Mouse (Mus musculus) midbrain, embryonic 15.5 days (tissue): ENCODE data around the gene Snx19. TPM values are rescaled to one million over a fixed set of nuclear protein-coding genes. Genes with fewer than 3 reads are reported as not detected.

Experiments used
- ATAC-seq: fragments of 200-750 bp; cut with Nextera tagmentation; replicated peaks from 2 replicates; pipeline ENCODE4 v1.8.0; 2017; ENCODE audit warnings: moderate TSS enrichment
- H3K27ac ChIP-seq: fragments of 300-500 bp; sonication (generic); 2 replicates; pipeline ENCODE4 v1.5.1; 2015; ENCODE audit warnings: mild to moderate bottlenecking, inconsistent platforms
- H3K27me3 ChIP-seq: fragments of 300-500 bp; sonication (generic); replicated peaks from 2 replicates; pipeline ENCODE4 v1.6.1; 2015; ENCODE audit warnings: inconsistent platforms
- H3K36me3 ChIP-seq: fragments of 300-500 bp; sonication (generic); replicated peaks from 2 replicates; pipeline ENCODE4 v1.6.1; 2015; ENCODE audit warnings: inconsistent platforms
- H3K4me1 ChIP-seq: fragments of 300-500 bp; sonication (generic); 2 replicates; pipeline ENCODE4 v1.6.1; 2015; ENCODE audit warnings: inconsistent platforms
- H3K4me2 ChIP-seq: fragments of 300-500 bp; sonication (generic); 2 replicates; pipeline ENCODE4 v1.6.1; 2015; ENCODE audit warnings: inconsistent platforms, mild to moderate bottlenecking, moderate library complexity
- H3K4me3 ChIP-seq: fragments of 300-500 bp; sonication (generic); 2 replicates; pipeline ENCODE4 v1.5.1; 2015; ENCODE audit warnings: mild to moderate bottlenecking, inconsistent platforms
- H3K9ac ChIP-seq: fragments of 300-500 bp; sonication (generic); 2 replicates; pipeline ENCODE4 v1.6.1; 2015; ENCODE audit warnings: mild to moderate bottlenecking, inconsistent platforms
- H3K9me3 ChIP-seq: fragments of 300-500 bp; sonication (generic); 2 replicates; pipeline ENCODE4 v1.6.1; 2016; ENCODE audit warnings: inconsistent platforms
- WGBS: fragments of 180-500 bp; shearing (Covaris S2); methylation state at CpG from one replicate; pipeline ENCODE4 v1.1.7; 2015; ENCODE audit warnings: mixed read lengths; 5-methylcytosine and 5-hydroxymethylcytosine counted together
- polyA plus RNA-seq: library from polyadenylated mRNA; unstranded; fragments of >200 nt; fragmentation: Nextera tagmentation; extraction: Ambion mirVana; gene quantifications from 2 replicates; pipeline ENCODE4 v1.2.1, GENCODE M21; 2015

Gene Snx19
- 21.3 and 23.6 TPM in 2 replicates for polyA plus RNA-seq

DNA sequence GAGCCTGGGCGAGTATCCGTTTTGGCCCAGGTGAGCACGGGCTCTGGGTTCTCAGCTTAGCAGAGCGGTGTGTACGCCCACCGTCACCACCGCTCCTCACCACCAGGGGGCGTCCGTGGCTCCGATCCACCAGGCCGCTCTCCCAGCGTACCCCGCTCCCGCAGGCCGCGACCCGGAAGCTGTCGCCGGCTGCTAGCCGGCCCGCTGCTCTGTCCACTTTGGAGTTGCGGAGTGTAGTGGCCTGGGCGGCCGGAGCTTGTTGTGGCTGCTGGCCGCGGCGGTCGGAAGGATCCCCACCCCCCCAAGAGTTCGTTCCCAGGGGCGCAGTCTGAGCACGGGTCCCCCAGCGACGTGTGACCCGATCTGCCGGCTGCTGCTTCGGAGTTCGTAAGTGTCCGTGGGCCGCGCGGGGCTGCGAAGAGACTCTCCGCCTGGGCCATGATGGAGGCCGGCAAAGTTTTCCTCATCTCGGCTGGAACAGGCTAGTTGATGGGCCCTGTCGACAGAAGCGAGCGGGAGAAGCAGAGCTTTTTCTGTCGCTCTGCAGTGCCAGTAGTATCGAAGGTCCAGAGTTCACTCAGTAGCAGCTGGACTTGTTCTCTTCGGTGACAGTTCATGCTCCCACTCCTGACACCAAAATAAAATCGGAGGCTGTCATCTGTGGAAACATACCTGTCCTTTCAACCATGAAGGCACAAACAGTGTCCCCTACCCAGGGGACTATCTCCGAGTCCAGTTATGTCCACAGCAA, at the start of gene Snx19:
TSS of gene Snx19 (plus strand) at position 227 of the 751 bp plus-strand sequence.
- Histone ChIP-seq H3K4me2 (peak within 1 kb of the TSS; percentile 72), H3K27me3 (no peaks in the 10 kb centered on the region), H3K4me1 (peaks cover 38% of the 10 kb centered on the region), H3K27ac (peak within 1 kb of the TSS; percentile 32), H3K36me3 (peaks cover 3% of the 10 kb centered on the region; the same call in 1 of the 2 replicates), H3K4me3 (peak within 1 kb of the TSS; percentile 75), H3K9me3 (no peaks in the 10 kb centered on the region), H3K9ac (peak within 1 kb of the TSS; percentile 72)
- 2% methylated on average over 53 of the region's 53 CpGs for WGBS
- peak; percentile 95 for ATAC-seq

DNA sequence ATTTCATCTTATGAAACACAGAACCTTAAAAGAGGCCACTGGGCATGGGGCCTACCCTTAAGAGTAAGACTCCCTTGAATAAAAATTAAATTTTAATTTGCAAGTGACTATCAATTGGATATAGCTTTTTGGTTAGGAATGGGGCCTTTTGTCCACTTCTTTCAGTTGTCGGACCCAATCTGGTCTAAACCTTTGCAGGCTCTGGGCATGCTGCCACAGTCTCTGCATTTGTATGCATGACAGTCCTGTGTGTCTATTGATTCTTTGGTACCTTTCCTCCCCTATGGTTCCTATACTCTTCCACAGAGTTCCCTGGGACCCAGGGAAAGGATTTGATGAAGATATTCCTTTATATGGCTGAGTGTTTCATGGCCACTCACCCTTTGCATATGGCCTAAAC, 26.1 kb upstream of the Snx19 start:
- 31% methylated on average over 1 of the region's 1 CpGs for WGBS

DNA sequence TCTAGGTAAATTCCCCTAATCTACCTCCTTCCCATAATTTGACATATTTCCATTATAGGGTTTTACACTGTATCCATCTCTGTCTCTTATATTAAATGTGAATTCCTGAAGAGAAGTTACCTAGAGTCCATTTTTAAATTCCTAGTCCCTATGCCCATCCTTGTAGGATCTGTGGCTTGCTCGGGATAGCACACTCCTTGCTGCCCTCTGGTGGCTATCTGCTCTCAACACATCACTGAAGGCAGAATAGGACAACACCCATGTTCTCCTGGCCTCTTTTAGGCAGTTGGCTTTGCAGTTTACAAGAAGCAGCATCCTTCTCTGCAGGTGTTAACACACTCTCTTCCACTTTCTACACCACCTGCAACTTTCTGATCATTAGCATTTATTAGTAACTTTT, 4.0 kb upstream of the Snx19 start:
- Histone ChIP-seq H3K9me3 (no peaks in the 10 kb centered on the region), H3K4me2 (no peak overlapping the region), H3K4me1 (peaks cover 7% of the 10 kb centered on the region), H3K4me3 (no peak overlapping the region), H3K27me3 (no peaks in the 10 kb centered on the region), H3K36me3 (no peaks in the 10 kb centered on the region), H3K27ac (no peak overlapping the region), H3K9ac (no peak overlapping the region)
- WGBS, result 0% methylated on average over 1 of the region's 1 CpGs
- ATAC-seq, result no peak

More for the DNA sequence above, 26.1 kb upstream of the Snx19 start:
- no peak overlapping the region for H3K4me3 ChIP-seq
- ATAC-seq, result no peak
- H3K4me1 ChIP-seq, result no peaks in the 10 kb centered on the region
- H3K36me3 ChIP-seq, result no peaks in the 10 kb centered on the region
- H3K27me3 ChIP-seq, result no peaks in the 10 kb centered on the region
- no peak overlapping the region for H3K27ac ChIP-seq
- H3K9ac ChIP-seq, result no peak overlapping the region
- H3K9me3 ChIP-seq, result no peaks in the 10 kb centered on the region
- no peak overlapping the region for H3K4me2 ChIP-seq

DNA sequence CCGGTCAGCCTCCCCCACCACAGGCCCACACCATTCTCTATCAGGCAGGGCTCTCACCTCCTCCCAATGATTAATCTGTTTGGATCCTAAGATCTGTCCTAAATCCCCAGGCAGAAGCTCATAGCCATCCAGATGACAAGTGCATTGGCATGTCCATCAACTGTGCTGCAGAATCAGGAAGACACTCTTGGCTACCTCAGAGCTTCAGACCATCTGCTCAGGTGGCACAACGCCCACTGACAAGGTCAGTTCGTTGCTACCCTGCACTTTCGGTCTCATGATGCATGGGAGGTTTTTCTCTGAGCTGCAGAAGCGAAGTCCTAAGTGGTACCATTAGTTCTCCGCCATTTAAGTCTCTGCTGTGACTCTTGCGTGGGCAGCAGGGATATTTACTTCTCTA, 1.7 kb upstream of the Snx19 start:
- Histone ChIP-seq H3K4me2 (no peak overlapping the region), H3K4me3 (no peak overlapping the region), H3K36me3 (0 out of 2 replicates have a peak, but pooled peaks cover 2% of the 10 kb centered on the region), H3K4me1 (peaks cover 28% of the 10 kb centered on the region), H3K9ac (no peak overlapping the region), H3K27ac (no peak overlapping the region), H3K27me3 (no peaks in the 10 kb centered on the region), H3K9me3 (no peaks in the 10 kb centered on the region)
- ATAC-seq, result no peak
- 85% methylated on average over 7 of the region's 7 CpGs for WGBS

DNA sequence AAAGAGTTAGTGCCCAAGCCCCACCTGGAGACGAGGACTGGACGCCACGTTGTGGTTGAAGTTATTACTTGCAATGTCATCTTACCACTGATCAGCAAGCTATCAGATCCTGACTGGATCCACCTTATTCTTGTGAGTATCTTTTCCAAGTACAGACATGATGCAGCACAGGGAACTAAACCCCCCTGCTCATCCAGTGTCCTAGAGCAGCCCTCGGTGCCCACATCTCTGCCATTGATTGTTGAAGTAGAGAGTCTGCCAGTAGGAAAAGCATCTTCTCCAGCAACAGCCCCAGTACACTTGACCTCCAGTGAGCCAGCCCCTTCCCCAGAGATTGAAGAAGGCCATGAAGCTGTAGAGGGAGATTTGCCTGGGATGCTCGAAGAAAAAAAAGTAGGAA, 1.3 kb downstream of the Snx19 start:
- Histone ChIP-seq H3K9me3 (no peaks in the 10 kb centered on the region), H3K36me3 (peaks cover 14% of the 10 kb centered on the region; the same call in 1 of the 2 replicates), H3K4me3 (no peak overlapping the region), H3K4me2 (peak overlapping the region; percentile 72), H3K9ac (no peak overlapping the region; the same call in 1 of the 2 replicates), H3K27me3 (no peaks in the 10 kb centered on the region), H3K27ac (no peak overlapping the region), H3K4me1 (peaks cover 38% of the 10 kb centered on the region)
- 94% methylated on average over 5 of the region's 5 CpGs for WGBS
- no peak for ATAC-seq

DNA sequence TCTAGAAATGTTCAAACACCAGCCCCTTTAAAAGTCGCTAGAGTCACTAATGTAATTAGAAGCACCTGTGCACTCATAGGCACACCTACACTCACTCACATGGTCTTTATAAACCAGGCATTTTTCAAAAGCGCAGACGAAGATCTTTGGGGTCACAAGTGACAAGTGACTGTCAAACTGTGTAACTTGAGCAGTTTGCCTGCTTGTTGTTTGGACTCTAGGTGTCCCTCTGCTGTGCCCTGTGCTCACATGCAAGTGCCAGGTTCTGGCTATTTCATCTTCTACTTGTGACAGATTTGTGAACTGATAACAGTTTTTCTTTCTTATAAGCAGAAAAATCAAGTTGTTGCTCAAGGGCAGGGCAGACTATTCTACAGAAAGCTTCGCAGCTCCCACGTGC, 3.5 kb downstream of the Snx19 start:
- Histone ChIP-seq H3K4me3 (no peak overlapping the region), H3K9ac (peak overlapping the region; percentile 1; the same call in 1 of the 2 replicates), H3K4me2 (no peak overlapping the region; the same call in 1 of the 2 replicates), H3K36me3 (peaks cover 25% of the 10 kb centered on the region), H3K9me3 (no peaks in the 10 kb centered on the region), H3K27ac (no peak overlapping the region), H3K4me1 (peaks cover 38% of the 10 kb centered on the region), H3K27me3 (no peaks in the 10 kb centered on the region)
- WGBS, result 90% methylated on average over 5 of the region's 5 CpGs
- ATAC-seq, result no peak

DNA sequence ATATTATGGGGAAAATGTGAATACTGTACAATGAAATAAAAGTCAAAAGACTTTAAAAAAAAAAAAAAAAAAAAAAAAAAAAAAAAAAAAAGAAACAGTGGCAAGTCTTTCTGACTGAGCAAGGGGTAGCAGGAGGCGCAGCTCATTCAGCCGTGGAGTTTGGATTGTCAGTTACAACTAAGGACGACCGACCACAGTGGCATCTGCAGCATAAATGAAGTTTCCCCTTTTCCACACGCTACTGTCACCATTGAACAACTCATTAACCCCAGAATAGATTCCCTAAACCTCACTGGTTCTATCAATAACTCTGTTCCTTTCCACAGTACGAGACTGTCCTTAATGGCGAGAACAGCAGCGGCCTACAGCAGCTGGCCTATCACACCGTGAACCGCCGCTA, 5.0 kb downstream of the Snx19 start:
- 90% methylated on average over 11 of the region's 11 CpGs for WGBS
- H3K36me3 ChIP-seq, result peaks cover 39% of the 10 kb centered on the region
- no peak overlapping the region for H3K4me3 ChIP-seq
- no peak for ATAC-seq
- no peaks in the 10 kb centered on the region for H3K27me3 ChIP-seq
- H3K4me1 ChIP-seq, result peaks cover 38% of the 10 kb centered on the region
- H3K9ac ChIP-seq, result no peak overlapping the region
- H3K27ac ChIP-seq, result no peak overlapping the region
- H3K9me3 ChIP-seq, result no peaks in the 10 kb centered on the region
- H3K4me2 ChIP-seq, result no peak overlapping the region

DNA sequence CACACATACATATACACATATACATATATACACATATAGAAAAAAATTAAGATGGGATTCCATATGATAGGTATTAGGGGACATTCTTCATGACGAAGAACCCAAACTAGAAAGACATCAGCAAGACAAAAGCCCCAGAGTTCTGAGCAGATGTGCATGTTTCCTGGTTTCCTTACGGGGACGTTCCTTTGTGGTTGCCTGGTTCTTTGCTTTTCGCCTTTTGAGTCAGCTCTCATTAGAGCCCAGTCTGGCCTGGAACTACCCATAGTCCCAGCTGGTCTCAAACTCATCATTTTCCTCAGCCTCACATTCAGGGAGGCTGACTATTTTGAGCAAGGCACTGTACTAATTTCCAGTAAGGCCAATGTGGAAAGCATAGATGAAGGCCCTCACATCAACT, 7.0 kb downstream of the Snx19 start:
- H3K9me3 ChIP-seq, result no peaks in the 10 kb centered on the region
- no peak overlapping the region for H3K9ac ChIP-seq
- no peak overlapping the region for H3K27ac ChIP-seq
- peaks cover 50% of the 10 kb centered on the region for H3K36me3 ChIP-seq
- ATAC-seq, result no peak
- peaks cover 21% of the 10 kb centered on the region for H3K4me1 ChIP-seq
- no peak overlapping the region for H3K4me2 ChIP-seq
- no peaks in the 10 kb centered on the region for H3K27me3 ChIP-seq
- WGBS, result 98% methylated on average over 4 of the region's 4 CpGs
- no peak overlapping the region for H3K4me3 ChIP-seq

DNA sequence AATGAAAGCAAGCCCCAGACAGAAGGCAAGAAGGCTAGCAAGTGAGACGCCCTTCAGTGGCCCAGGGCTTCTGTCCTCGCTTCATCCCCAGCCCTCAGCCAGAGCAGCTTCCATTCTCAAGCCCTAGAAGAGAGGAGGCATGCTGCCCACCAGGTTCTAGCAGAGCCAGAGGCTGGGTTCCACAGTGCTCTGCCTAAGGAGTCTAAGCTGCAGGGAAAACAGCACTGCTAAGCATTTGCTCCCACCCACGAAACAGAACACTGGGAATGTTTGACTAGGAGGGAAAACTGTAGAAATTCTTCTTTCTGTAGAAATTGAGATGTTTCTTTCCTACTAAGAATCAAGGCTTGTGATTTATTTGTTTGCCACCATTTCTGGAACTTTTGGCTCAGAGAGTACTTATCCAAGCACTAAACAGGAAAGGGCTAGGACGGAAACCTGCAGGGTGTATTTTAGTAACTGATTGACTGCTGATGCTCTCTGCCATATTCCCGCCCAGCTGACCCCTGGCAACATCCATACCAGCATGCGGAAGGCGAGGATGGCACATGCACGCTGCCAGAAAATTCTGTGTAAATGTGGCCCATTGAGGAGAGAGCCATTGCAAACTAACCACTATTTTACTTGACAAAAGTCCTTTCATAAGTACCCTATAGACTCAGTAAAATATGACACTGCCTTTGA, 9.1 kb downstream of the Snx19 start:
- ATAC-seq, result no peak
- H3K9me3 ChIP-seq, result no peaks in the 10 kb centered on the region
- peaks cover 57% of the 10 kb centered on the region for H3K36me3 ChIP-seq
- H3K9ac ChIP-seq, result no peak overlapping the region
- H3K4me2 ChIP-seq, result no peak overlapping the region
- H3K27me3 ChIP-seq, result no peaks in the 10 kb centered on the region
- no peak overlapping the region for H3K27ac ChIP-seq
- no peak overlapping the region for H3K4me3 ChIP-seq
- peaks cover 1% of the 10 kb centered on the region for H3K4me1 ChIP-seq
- 94% methylated on average over 8 of the region's 8 CpGs for WGBS

DNA sequence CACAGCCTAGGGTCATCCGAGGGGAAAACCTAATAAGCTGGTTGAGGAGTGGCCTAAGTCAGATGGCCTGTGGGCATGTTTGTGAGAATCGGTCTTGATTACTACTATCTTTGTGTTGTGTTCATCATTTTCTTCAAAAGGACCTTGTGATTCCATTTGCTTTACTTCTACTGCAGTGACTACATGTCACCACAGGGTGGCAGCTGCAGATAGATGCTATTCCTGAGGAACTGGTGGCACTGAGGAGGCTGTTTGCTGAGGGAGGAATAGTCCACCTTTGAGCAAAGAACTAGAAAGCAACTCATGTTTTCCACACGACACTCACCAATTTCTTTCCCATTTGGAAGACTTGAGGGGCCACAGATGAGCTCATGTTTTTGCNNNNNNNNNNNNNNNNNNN, 11.6 kb downstream of the Snx19 start:
- H3K4me2 ChIP-seq, result no peak overlapping the region
- WGBS, result 54% methylated on average over 3 of the region's 3 CpGs
- no peaks in the 10 kb centered on the region for H3K27me3 ChIP-seq
- ATAC-seq, result 0 out of 2 replicates have a peak, but pooled peaks have one; percentile 42
- no peaks in the 10 kb centered on the region for H3K4me1 ChIP-seq
- no peak overlapping the region for H3K27ac ChIP-seq
- H3K4me3 ChIP-seq, result no peak overlapping the region
- no peak overlapping the region for H3K9ac ChIP-seq
- no peaks in the 10 kb centered on the region for H3K9me3 ChIP-seq
- H3K36me3 ChIP-seq, result peaks cover 47% of the 10 kb centered on the region

DNA sequence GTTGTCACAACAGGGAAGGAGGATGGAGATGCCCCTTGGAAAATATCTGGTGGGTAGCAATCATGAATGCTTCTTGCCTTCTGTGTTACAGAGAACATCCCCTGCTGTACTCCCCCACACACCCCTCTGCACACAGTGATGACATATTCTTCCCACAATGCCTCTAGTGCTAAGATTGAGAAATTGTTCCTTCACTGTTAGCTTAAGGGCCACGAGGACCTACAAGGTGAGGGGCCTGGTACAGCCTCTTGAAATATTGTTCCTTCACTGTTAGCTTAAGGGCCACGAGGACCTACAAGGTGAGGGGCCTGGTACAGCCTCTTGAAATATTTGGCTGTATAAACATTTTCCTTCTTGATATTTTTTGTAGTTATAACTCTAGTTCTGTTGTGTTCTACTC, 14.9 kb downstream of the Snx19 start:
- Histone ChIP-seq H3K9ac (no peak overlapping the region), H3K27me3 (no peaks in the 10 kb centered on the region), H3K36me3 (peaks cover 28% of the 10 kb centered on the region), H3K9me3 (no peaks in the 10 kb centered on the region), H3K4me1 (no peaks in the 10 kb centered on the region), H3K27ac (no peak overlapping the region), H3K4me3 (no peak overlapping the region), H3K4me2 (no peak overlapping the region)
- WGBS, result 95% methylated on average over 2 of the region's 2 CpGs
- no peak for ATAC-seq

DNA sequence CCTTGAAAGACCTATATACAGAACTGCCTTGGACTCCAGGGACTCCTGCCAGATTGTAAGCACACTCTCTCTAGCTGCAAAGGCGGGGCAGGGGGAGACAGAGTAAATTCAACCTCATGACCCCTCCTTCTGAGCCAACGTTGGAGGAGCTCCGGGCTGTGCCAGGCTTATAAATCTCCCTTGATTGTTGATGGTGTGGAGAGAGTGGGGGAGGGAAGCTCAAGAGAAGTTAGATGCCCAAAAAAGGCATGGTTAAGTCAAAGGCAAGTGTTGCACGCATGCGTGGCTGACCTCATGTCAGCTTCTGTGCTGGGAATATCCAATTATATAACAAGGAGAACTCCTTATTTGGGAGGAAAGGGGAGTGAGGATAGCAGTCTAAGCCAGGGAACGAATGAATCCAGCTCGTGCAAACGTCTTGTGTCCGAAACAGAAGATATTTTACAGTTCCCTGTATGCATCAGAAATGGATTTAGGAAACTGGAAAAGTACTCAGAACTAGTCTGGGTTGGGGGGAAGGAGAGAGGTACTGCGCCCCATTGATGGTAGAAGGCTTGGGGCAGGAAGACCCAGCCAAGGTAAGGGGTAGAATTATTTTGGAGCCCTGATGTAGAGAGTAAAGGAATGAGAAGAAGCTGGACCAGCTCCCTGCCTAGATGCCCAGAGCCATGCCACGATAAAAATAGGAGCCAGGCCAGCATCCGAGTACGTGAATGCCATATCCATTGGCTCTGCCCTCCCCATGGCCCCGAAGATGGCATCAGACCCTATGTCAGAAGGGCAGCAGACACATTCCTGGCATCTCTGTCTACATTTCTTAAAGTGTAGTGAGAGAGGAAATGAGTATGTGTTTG, 18.6 kb downstream of the Snx19 start:
- no peaks in the 10 kb centered on the region for H3K9me3 ChIP-seq
- no peak overlapping the region for H3K4me3 ChIP-seq
- no peak overlapping the region for H3K4me2 ChIP-seq
- no peaks in the 10 kb centered on the region for H3K4me1 ChIP-seq
- ATAC-seq, result no peak
- no peak overlapping the region for H3K9ac ChIP-seq
- WGBS, result 86% methylated on average over 14 of the region's 14 CpGs
- peaks cover 18% of the 10 kb centered on the region; the same call in 1 of the 2 replicates for H3K36me3 ChIP-seq
- H3K27ac ChIP-seq, result no peak overlapping the region
- H3K27me3 ChIP-seq, result no peaks in the 10 kb centered on the region
